Mouse (Mus musculus): ENCODE data around the gene Lama2.

The Lama2 gene

DNA sequence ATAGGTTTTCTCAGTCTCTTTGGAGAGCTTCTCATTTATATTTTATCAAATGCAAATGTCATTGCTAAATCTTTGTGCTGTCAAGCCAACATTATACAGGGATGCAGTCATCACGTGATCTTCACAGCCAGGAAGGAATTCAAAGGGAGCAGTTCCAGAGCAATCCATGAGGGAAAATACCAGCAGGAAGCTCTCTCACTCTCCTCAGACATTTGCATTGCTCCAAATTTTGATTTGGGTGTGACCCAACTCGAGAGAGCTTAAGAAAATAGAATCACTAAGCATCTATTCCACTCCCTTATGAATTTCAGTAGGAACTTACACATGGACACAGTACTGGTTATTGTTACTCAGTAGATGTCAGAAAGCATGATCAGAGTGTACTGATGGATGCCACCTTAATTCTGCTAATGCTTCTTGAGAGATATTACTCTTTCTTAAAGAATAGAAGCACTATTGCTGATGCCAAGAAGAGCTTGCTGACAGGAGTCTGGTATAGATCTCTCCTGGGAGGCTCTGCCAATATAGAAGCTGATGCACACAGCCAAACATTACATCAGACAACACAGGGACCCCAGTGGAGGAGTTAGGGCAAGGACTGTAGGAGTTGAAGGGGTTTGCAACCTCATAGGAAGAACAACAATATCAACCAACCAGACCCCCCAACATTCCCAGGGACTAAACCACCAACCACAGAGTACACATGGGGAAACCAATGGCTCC, 236.5 kb downstream of the Lama2 start:
- no peak for DNase-seq

DNA sequence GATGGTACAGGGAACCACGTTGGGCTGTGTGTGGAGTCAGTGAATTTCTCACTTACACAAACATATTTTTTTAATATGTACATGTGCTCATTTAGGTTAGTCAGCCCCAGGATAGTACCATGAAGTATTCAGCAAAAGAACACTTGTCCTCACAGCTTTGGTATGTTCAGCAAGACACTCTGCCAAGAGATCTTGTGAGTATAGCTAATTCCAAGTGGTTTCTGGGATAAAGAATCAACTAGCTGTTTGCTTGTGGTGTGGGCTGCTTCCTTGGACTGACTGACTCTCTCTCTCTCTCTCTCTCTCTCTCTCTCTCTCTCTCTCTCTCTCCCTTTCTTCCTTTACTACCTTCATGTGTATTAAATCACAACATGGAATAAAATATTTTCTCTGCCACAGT, 241.3 kb downstream of the Lama2 start:
- no peak for DNase-seq

DNA sequence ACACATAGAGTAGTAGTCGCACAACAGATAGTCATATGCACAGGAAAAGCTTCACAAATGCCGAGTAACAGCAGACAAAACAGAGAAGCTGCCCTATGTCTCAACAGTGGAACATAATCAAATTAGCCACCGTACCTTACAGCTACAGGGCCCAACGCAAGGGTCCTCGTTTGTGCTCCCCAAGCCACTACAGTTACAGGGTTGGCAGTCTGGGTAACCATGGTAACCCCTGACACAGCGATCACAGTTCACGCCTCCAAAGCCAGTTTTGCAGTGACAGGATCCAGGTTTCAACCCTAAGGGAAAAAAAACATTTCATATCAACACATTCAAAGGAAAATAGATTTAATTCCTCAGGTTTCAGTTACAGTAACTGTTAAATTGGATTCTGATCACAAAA, 275.3 kb downstream of the Lama2 start:
- DNase-seq = no peak

DNA sequence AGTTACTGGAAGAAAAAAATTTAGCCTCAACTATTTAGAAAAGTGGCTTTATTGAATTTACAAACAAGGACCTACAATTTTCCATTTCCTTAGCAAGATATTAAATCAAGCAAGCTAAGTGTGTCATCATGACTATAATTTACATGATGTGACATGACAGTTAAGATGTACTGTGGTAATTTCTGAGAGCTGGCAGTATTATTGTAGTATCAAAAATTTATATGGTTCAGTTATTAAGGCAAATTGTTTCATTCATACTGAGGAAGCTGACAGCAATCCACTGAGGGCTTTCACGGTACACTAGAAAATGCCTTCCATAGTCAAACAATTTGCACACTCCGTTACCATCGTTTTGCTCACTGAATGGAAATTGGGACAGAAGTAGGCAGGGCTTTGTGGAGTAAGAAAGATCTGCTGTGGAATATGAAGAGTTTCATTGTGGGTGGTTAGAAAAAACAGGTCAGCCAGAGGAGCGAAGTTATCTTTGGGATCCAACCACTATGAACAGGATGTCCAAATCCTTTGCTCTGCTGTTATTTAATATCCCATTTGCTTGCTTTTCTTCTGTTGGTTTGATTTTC, 297.1 kb downstream of the Lama2 start:
- peak; percentile 3 for DNase-seq

DNA sequence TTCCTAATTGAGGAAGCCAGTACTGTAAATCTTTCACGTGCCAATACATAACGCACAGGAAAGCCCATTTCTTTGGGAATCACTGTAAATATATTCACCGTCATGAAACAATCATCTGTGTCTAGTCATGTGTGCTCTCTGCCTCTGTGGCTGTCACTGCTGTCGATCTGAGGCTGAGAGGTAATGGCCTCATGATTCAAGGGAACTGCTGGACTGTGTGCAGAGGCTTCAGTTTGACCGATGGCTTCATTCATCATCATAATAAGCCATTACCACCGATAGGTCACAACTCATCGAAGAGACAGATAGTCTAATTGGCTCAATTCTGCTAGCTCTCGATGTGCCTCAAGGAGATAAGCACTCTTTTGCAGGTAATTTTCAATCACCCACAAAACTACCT, 312.1 kb downstream of the Lama2 start:
- no peak for DNase-seq

DNA sequence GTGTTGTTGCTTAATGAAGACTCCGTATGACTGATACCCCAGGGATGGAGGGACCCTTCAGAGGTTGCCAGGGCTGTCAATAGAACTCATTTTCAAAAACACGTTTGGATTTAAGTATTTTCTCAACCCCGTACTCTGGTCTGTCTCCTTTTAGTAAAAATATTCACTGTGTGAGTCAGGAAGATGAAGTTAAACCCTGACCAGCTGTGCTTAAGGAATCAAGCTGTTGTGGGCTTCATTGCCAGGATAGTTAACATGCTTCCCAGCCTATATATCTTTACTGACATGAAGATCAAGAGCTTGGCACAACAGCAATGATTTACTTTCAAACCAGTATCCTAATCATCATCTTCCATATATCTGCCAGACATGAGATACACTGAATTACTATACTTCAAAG, 314.3 kb downstream of the Lama2 start:
- DNase-seq = no peak

DNA sequence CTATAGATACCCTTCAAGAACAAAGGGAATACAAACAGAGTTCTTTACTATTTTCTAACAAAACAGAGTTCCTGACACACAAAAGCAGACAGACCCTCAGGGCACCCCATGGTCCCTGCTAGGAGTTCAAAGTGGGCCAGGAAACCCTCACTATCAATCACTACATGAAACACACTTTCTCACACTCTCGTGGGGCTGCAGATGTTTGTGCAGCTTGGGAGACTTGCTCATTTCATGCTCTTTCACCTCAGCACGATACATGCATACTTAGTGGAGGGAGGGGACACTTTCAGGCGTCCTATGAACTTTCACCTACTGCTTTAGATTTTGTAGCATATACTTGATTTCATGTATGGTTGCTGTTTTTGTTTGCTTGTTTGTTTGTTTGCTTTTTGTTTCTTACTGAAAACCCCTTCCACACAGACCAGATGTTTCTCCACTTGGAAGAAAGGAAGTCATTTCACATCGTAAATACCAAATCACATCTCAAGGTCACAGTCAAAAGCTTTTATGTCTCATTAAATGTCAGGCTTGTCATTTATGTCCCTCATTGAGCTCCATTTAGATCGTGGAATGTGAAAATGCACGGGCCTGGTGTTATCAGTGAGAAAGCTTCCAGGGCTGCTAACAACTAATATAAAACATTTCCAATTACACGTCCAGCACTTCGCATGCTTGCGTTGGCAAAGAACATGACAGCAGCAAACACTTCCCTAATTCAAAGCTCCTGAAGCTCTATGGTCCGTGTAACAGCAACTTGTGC, 334.3 kb downstream of the Lama2 start:
- DNase-seq = no peak

DNA sequence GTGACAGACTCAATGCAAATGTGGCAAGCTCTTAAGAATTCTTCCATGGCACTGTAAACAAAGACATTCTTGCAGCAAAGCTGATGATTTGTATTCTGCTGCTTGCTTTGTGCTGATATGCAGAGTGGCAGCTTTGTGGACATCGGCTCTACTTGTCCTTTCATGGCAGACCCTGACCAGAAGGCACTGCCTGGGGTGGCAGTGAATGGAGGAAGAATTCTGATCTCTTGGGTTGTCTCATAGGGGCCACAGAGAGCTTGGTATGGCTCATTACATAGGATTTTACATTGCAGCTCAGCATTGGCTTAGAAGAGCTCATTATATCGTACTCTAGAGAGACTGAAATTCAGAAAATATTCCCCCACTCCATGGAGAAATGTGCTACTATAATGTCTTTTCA, 352.1 kb downstream of the Lama2 start:
- DNase-seq = no peak

DNA sequence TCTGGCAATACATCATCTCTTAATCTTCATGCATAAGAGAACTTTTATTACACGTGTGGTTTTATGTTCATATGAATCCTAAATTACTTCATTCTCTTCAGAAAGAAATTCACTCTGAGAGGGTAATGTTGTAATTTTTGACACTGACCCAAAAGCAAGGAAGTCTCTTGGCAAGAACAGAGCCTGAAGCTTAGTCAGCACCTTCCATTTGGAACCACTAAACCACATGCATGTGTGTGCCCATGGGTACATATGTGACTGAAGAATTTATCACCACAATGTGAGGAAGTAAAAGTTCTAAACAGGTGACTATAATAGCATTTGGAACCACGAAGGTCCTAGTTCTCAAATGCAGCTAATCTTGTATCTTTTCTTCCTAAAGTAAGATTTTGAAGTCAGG, 353.7 kb downstream of the Lama2 start:
- no peak for DNase-seq

DNA sequence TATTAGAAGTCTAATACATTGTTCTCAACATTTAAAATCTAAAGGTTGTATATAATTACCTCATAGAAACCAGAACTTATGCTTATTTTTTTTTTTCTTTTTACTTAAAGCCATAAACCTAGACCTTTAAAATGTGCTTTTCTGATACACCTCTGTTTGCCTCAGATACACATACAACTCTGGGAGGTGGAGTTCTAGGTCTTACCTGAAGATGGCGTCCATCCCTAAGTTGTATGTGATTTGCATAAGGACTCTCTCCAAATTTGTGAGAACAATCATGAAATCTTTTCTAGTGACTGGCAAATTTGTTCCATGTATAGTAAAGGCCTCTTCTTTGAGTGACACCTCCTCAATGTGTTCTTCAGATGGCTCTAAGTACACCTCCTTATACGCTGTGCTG, 354.8 kb downstream of the Lama2 start:
- no peak for DNase-seq

DNA sequence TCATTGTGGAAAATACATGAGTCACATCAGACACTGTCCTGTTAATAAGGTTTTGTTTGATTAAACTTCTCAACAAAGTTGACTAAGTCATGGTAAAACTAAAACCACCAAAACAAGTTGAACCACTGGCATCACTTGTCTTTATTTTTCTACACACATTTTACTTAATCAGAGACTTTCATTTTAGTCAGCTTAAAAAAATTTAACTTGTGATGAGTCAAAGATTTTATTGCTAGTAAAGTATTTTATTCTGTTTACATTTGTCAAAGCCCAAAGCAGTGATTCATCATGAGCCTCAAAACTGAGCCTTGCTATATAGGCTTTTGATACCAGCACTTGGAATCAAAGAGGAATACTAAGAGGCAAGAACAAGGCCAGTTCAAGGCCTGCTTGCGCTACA, 369.8 kb downstream of the Lama2 start:
- no peak for DNase-seq

DNA sequence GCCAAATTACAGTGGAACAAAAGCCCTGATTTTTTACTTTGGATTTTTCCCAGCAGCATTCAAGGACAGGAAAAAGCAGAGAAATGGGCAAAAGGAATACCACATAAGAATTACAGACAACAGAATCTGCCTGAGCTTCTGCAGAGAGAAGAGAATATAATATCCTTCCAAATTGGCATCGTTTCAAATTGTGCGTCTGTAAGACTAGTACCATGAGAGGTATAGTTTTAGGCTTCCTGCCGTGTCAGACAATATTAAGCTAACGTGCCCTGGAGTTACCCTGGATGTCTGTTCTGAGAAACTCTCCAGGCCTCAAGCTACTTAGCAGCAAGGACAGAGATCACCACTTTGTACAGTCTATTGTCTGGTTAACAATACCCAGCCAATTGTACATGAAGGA, 384.8 kb downstream of the Lama2 start:
- DNase-seq = no peak

DNA sequence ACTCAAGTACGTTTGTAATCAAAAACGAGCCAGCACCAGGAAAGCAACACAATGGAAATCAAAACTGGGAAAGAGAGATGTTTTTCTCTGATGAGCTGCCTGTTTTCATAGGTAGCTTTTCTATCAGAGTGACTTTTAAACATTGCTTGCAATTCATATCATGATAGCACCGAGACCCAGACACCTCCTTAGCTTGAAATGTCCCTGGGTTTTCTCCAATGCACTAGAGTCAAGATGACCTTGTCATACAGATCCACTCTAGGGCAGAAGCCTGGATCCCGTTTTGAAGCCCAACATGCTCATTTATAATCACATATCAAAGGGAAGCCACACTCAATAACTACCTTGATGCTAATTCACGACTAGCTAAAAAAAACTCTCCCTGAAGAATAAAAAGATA, 386.0 kb downstream of the Lama2 start:
- no peak for DNase-seq

DNA sequence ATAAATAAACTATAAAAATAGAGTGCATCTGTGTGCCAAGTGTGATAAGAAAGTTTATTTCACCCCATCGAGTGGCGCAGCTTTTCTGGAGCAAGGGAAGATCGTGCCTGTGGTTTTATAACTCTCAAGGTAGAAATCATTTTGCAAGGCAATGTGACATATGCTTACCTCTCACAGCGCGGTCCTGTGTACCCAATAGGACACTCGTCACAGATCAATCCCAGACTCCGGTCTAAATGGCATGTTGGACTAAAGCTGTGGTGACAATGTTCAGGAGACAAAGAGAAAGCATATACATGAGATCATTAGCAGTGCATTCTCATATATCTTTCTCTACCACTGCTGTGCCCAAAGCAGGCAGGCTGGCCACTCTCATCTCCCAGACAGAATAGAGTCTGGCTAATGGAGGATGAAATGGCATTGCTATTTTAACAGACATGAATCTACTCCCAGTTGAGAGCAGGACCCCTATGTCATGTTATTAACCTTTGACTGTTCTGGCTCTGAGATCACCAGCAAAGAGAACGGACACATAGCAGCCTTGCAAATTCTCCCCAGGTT, 395.7 kb downstream of the Lama2 start:
- DNase-seq = no peak

DNA sequence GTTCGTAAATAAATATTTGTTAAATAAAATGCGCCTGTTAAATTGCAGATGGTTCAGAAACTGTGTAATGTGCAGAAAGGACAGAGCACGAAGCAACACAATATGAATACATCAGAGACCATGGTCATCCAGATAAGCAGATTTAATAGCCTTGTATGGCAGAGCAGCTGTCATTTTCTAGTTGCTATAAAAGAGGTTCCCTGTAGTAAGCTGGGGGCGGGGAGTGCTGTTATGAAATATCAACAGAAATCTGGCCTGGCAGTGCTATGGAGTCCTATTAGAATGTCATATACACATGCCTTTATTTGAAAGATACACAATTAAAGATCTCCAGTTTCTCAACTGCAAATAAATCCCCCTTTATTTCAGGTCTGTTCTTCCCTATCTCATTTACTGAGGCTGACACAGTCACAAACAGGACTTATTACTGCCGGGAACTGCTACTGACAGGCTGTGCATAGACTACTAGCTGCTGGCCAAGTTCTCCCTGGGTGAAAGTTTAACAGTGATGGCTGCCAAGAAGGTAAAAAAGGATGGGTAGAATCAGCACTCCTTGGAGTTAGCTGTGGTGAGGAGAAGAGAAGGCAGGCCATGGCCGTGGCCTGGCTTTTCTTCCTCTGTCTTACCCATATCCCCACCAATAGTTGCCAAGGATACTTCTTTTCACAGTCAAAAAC, 396.8 kb downstream of the Lama2 start:
- no peak for DNase-seq

DNA sequence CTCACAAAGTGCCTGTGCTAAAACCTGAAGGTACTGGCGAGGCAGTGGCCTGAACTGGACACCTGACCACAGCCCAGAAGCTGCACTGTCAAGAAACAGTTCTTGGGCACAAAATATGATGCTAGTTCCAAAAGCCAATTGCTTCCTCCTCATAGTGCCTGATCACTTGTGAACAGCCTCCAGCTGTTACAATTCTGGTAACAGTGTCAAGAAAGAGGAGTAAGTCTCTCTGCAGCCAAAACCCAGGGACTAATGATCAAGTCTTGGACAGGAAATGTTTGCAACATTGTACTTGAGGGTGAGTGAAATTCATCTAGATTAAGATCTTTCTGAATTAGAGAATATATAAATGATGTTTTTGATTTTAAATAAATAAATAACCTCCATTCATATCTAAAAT, 399.9 kb downstream of the Lama2 start:
- DNase-seq = no peak

DNA sequence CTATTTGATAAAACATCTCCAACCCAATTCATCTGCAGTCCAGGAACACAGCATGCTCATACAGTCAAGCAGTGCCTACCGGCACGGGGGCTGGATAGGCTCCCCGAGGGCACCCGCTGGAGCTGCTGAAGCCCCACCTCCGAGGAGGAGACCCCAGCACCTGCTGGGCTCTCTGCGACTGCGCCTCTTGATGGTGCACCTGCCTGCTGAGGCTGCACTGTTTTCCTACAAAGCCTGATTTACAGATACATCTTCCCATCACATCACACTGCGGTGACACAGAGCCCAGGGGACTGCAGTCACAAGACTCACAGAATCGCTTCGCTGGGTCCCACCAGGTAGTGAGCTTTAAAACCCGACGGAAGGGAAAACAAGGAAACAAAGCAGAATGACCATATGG, 412.2 kb downstream of the Lama2 start:
- no peak for DNase-seq

DNA sequence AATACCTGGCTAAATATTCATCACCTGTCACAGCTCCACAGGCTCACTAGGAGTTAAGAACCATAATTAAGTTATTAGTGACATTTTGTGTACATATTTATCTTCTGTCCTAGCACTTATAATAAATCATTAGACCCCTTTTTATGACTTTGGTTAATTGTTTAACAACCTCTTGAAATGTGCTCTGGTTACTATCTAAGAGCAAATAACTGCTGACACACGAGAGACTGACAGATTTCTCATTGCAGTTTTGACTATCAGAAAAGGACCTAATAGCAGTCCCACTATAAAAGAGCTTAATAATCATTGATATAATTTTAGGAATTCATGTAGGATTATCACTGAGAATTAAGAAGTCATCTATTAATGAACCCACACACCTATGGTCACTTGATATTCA, 421.1 kb downstream of the Lama2 start:
- no peak for DNase-seq

DNA sequence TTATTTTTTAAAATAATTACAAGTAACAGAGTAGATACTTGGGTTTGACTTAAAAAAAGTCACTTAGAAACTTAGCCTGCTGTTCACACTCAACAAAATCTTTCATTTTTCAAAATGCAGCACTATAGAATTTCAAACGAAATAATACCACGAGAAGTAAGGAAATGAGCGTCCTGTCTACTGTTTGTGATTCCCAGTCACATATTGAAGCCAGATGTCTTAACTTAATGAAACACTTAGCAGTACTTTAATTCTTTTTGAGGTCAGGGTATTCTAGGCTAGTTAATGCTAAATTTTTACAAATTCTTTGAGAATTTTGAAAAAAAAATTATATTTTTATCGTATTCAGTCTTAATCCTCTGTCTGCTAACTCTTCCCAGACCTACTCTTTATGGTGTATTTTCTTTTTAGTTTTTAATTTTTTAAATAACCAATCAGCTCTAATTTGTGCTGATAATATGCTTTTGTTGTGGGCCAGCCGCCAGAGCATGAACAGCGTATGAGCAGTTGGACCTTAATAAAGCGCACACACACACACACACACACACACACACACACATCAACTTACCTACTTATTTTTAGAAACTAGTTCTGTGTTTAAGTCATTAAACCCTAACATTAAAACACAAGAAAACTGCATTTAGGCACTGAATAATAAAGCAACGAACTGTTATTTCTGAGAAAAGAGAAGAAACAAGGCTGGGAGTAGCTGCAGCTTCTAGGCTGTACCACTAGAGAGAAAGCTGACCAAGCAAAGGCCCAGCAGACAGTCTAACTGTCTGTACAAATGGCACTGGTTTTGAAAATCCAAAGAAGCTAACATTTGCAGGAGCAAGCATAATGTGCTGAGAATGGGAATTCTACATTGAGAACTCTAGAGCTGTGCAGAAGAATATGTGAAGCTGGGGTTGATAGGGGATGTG, 425.3 kb downstream of the Lama2 start:
- DNase-seq = no peak

DNA sequence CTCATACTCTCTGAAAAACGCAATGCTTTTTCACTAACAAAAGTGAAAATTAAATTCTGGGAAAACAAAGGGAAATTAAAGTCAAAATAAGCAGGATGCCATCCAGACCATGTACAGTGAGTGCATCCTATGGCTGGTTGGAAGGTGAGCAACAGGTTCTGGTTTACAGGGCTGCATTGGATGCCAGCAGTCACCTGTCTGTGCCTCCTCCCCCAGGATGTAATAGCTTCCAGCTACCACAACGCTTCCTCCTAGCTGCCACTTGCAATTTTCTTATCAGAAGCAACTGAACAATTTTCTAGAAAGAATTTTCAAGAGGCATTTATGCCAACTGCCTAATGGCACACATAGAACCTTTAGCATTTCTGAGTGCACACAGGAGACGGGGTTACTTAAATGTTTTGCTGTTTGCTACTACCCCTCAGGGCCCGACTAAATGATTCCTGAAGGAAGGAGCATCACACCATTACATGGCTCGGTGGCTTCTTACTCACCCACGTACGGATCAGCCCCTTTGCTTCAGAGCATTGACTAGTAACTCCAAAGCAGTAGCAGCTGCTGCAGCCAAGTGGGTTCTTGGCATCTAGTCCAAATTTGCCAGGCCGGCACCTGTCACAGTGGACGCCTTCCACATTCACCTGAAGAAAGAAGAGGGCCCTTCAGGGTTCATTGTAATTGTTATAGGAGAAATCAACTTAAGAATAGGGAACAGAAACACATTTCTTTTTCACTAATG, 430.8 kb downstream of the Lama2 start:
- peak; percentile 25 for DNase-seq

DNA sequence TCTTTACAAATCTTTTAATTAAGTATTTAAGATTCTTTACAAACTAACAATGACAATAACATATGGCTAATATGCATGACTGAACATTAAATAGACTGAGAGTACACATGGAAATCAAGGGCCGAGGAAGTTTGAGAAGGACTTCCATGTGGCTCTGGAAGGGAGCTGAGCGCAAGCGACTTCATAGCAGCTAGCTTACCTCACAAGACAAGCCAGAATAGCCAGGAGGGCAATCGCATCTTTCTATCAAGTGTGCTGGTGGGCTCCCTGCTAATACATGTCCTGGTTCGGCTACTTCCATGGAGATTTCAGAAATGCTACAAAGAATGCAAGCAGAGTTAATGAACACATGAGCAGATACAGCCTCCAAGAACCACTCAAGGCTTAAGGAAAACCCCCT, 435.4 kb downstream of the Lama2 start:
- no peak for DNase-seq

DNA sequence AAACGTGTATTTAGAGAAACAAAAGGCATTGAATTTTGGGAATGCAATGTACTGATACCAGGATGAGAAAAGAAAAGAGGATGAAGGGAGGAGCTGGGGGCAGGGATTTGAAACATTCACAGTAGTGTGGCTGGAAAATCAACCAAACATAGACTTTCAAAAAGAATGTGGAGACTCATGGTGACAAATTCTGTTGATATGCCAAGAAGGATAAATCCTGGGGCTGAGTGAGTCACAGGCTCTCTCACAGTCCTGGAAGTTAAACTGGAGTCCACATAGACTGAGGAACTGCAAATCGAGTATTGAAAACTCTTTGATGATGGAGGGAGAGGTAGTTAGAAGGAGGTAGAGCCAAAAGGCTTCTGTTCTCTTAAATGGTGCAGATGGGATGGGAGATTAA, 445.3 kb downstream of the Lama2 start:
- no peak for DNase-seq

All from cerebellum, adult 9-11 months (tissue).